Mouse (Mus musculus): Measurements from ENCODE around the gene Hivep1. TPM values are rescaled to one million over a fixed set of nuclear protein-coding genes. Genes with fewer than 3 reads are reported as not detected.

Hivep1 gene
- total RNA-seq, 2 experiments from 2014 or later = 12.1 to 16.2 TPM

DNA sequence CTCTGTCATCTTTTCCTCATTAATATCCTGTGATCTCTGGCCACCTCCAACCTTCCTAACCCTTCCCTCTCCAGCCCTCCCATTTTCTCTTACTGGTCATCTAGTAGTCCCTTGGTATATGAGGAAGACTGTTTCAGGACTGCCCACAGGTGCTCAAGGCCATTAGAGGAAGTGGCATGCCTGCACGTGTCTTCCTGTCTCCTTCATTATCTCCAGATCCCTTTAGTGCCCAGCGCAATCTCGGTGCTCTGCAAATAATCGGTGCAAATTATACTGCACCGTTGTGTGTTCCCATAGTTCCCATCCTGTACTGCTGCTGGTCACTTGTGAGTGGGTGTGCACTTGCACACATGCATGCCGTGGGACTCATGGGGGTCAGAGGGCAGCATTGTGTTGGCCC is 19.2 kb downstream of the Hivep1 start:
- intact Hi-C loops (cut with DNase I; ENCODE audit: low total_unique reads) = no loop called here
- DNase-seq = no peak

DNA sequence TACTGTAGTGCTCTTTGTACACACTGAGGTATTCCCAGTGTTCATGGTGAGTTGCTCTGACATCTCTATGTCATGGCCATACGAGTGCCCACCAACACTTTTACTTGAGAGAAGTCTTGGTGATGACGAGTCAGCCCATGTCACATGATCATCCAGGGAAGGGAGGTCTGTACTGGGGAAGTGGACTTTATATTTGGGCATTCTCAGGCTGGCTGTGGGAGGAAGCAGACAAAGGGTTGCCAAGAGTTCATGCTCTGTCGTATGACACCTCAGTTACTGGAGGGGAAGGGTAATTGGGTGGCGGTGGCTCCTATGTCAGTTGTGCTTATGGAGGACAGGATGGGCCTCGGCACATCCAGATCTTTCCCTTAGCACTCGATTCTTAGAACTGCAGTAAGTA is 21.5 kb downstream of the Hivep1 start:
- no peak for DNase-seq
- intact Hi-C loops (cut with DNase I; ENCODE audit: low total_unique reads) = no loop called here

GRCm38 (mm10) chr13:42075546-42075945 is 23.7 kb downstream of the Hivep1 start:
- intact Hi-C loops (cut with DNase I; ENCODE audit: low total_unique reads) = no loop called here
- no peak for DNase-seq

- DNase-seq = no peak
- intact Hi-C loops (cut with DNase I; ENCODE audit: low total_unique reads) = no loop called here
Measured at GRCm38 (mm10) chr13:42076751-42077302, 25.0 kb downstream of the Hivep1 start.

DNA sequence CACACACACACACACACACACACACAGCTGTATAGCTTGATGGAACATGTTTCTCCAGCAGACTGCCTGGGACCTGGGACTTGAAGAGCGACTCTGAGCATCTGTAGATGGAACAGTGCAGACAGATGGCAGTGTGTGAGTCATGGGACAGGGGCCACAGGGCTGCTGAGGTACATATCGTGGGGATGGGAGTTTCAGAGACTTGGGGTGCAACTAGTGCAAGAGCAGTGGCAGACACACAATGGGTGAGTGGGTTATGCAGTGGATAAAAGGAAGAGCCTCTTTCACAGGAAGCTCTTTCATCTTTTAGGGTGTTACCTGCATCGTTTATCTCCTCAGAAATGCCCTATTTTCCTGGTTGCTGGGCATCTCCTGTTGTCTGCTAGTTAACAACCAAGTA is 25.8 kb downstream of the Hivep1 start:
- intact Hi-C loops (cut with DNase I; ENCODE audit: low total_unique reads) = no loop called here
- no peak for DNase-seq

GRCm38 (mm10) chr13:42080131-42080916 is 28.5 kb downstream of the Hivep1 start:
- intact Hi-C loops (cut with DNase I; ENCODE audit: low total_unique reads) = no loop called here
- no peak for DNase-seq

DNA sequence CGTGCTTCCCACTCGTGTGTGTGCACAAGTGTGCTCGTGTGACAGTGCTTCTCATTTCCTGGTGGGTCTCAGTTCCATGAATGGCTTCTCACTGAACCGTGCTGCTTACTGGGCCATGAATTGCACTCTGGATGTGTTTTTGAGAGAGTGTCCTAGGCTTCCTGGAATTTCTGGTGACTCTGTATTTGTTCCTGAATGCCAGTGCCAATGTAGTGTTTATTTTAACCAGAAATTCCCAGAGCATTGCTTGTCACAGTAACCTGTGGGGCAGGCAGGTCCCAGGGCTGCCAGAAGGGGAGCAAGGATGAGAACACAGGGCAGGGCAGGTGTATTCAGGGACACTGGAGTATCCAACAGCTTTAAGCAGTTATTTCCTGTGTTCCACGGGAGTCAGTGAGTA is 36.5 kb downstream of the Hivep1 start:
- intact Hi-C loops (cut with DNase I; ENCODE audit: low total_unique reads) = no loop called here

GRCm38 (mm10) chr13:42089025-42089424 is 37.2 kb downstream of the Hivep1 start:
- intact Hi-C loops (cut with DNase I; ENCODE audit: low total_unique reads) = no loop called here
- no peak for DNase-seq

More for the DNA sequence above, 36.5 kb downstream of the Hivep1 start:
- no peak for DNase-seq

DNA sequence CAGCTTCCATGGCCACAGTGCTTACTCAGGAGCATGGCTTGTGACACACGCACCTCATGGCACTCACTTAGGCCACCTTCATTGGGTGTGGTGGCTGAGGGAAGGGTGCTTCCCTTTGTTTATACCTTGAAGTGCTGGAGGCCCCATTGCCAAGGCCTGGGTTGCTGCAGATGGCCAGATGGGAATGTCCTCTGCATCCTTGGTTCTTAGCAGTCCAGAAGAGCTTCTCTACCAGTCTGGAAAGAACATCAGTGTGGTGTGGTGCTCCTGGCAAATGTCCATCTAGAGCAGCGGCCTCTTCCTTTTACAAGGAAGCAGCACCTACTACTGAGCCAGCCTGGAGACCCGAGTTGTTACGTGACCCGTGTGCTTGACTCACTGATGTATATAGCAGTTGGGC is 38.9 kb downstream of the Hivep1 start:
- no peak for DNase-seq
- intact Hi-C loops (cut with DNase I; ENCODE audit: low total_unique reads) = no loop called here

DNA sequence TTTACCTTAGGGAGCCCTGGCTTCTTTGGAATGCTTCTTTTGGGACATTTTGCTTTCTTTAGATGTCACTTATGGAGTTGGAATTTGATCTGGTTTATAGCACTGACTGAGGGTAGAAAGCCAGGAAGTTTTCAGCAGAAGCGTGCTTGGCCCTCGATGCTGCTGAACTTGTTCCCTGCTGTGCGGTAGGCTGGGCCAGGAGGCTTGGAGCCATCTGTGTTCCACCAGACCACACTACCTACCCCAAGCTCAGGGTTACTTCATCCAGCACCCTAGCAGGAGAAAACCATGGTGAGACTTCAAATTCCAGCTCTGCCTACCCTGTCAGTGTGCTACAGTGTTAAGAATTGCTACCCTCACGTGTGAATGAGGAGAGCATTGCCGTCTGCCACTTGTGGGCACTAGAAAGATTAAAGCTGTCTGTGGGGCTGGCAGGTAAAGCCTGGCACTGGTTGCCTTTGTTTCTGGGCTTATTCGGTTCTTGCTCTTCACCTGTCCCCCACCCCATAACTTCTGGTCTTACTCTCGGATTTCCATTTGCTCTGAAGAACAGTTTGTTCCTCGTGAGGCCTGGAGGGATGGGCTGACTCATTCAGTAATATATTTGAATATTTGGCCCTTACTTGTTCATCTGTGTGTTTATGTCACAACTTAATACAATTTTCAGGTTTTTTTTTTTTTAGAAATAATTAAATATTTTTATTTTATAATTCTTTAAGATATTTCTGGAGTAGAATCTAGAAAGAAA is 40.7 kb downstream of the Hivep1 start:
- no peak for DNase-seq
- intact Hi-C loops (cut with DNase I; ENCODE audit: low total_unique reads) = no loop called here

GRCm38 (mm10) chr13:42093268-42094042 is 41.6 kb downstream of the Hivep1 start:
- no peak for DNase-seq
- intact Hi-C loops (cut with DNase I; ENCODE audit: low total_unique reads) = no loop called here

DNA sequence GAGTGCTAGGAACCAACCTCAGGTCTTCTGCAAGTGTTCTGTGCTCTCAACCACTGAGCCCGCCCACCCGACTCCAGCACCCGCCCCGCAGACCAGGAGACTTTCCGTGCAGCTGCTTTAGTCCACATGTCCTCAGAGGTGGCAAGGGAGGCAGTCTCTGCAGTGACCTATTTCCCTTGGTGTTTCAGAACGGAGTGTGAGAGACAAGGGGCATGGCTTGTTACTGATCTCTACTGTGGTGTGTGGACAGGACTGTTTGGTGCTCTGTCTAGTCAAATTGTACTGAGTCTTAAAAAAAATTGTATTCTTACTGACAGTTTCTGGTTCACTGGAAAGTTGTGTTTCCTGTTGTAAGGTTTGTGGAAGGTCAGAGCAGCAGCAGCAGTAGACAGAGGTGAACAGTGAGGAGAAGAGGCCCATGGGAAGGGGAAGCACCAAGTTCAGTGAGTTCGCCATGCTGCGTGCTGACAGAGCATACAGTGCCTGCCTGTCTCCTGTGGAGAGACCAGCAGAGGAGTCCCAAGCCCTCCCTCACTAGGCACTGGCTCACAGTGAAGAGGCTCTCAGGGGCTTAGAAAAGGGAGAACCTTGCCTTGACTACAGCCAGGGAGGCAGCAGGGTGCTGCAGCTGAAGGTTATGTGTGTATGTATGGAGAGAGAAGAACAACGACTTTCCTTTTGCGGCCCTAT is 44.1 kb downstream of the Hivep1 start:
- intact Hi-C loops (cut with DNase I; ENCODE audit: low total_unique reads) = no loop called here
- DNase-seq = no peak

DNA sequence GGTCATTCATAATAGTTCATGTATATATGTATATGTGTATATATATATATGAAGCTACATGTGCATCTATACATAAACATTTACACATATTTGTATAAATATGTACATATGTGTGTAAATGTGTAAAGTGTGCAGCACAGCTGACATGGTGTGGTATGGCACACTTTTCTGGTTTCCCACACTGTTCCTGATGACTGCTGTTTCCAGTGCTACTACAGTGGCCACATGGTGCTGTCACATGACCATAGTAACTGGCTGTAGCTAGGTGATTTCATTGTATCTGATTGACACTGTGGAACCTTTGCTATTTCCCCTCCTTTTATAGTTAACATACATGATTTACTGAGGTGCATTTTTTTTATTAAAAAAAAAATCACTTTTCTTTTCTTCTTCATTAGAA is 45.3 kb downstream of the Hivep1 start:
- intact Hi-C loops (cut with DNase I; ENCODE audit: low total_unique reads) = no loop called here
- no peak for DNase-seq

DNA sequence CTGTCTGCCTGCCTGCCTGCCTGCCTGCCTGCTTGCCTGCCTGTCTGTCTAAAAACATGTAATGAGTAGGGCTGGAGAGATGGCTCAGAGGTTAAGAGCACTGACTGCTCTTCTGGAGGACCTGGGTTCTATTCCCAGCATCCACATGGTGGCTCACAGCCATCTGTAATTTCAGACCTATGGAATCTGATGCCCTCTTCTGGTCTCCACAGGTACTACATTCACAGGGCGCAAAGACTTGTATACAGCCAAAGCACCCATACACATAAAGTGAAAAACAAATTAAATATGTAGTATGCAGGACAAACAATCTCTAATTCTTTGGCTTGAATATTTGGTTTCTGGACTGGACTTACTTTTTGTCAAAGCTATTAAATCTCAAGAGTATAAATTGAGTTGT is 46.7 kb downstream of the Hivep1 start:
- intact Hi-C loops (cut with DNase I; ENCODE audit: low total_unique reads) = no loop called here
- DNase-seq = no peak

DNA sequence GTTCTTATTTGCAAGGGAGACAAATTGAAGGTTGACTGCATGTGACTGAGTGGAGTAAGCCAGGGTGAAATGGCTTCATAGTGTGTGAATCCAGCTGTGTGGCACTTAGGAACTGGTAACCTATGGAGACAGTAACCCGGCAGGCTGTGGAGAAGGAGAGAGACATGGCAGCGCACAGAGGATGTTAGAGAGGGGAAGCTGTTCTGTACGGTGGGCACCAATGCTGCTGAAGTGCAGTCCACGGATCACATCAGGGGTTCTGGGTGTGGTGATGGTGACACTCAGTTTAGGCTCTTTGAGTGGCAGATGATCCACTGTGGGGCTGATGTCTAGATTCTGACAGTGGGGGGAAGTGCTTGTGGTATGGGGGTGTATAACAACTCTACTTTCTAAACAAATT is 47.7 kb downstream of the Hivep1 start:
- DNase-seq = no peak
- intact Hi-C loops (cut with DNase I; ENCODE audit: low total_unique reads) = no loop called here

DNA sequence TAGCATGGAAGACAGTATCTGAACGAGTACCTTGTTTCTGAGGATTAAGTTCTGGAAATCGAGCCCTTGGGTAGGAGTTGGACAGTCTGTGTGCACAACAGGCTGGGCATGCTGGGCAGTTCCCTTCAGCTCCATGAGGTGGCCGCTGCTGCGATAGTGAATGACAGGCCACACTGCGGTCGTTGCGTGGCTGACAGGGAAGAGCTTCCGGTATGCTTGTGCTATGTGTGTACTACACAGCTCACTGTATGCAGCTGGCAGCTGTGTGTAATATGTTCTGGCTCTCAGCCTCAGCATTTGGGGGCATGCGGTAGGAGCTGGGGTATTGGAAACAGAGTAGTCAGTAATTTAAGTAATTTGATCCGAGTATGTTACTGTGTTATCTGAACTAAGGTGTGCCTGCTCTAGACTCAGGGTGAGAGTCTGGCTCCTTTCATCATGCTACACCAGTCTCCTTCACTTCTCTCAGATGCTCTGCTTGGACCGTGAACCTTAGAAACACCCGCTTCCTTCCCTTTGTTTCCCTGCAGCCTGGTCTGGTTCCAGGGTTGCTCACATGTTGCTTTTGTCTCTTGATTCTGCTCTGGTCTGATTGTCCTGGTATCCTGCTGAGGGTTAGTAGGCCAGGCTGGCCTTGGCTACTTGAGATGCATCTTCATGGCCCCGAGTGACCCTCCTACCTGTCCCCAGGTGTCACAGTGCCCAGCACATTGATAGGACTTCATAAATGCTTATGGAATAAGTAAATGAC is 49.8 kb downstream of the Hivep1 start:
- intact Hi-C loops (cut with DNase I; ENCODE audit: low total_unique reads) = no loop called here
- peak; percentile 26 for DNase-seq

GRCm38 (mm10) chr13:42102980-42103379 is 51.2 kb downstream of the Hivep1 start:
- DNase-seq = peak; percentile 51
- intact Hi-C loops (cut with DNase I; ENCODE audit: low total_unique reads) = no loop called here

DNA sequence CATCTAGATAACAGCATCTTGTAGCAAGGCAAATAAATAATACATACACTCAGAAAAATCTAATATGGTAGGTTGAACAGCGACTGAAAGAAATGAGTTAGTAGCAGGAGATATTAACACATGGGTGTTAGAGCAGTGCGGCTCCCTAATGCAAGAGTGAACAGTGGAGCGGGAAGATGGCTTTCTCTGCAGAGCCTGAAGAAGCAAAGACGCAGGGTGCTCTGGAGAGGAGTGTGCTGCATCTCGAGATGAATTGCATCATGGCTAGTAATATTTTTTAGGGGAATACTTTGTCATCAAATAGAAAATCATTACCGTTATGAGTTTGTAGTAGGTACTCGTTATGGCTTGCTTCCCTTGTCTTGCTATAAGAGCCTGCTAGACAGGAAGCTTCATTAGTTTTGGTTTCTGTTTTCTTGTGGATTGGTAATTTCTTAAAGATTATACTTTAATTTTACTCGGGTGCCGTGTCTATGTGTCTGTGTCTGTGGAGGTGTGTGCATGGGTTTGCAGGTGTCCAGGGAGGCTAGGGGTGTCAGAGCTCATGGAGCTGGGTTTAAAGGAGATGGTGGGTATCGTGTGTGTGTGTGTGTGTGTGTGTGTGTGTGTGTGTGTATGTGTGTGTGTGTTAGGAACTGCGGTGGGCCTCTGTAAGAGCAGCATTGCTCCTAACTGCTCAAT is 51.8 kb downstream of the Hivep1 start:
- intact Hi-C loops (cut with DNase I; ENCODE audit: low total_unique reads) = no loop called here

More for the DNA sequence above, 51.8 kb downstream of the Hivep1 start:
- no peak for DNase-seq
